Mouse (Mus musculus): Measurements from ENCODE around the gene Aqp3.

GRCm38 (mm10) chr4:41073008-41073817, 24.8 kb downstream of the Aqp3 start:
- TF ChIP-seq CTCF (IDR thresholded peaks at IDR 0.05; ENCODE audit: insufficient read depth, low read depth, low read length) (no peak), POLR2A (IDR thresholded peaks at IDR 0.05; ENCODE audit: insufficient read depth, low read depth, low read length) (no peak)

All from olfactory bulb, adult 2 months (tissue).